Mouse (Mus musculus) cerebellum, adult 2 months (tissue): ENCODE measurements at regions not wholly inside any gene's neighbourhood (a gene's known extent, or its start where the extent isn't known, plus 50 kb on each side); places are given as distances from the start of the nearest gene placed in this dataset.

Experiments
- DNase-seq, 2 experiments: peaks; one replicate each; pipeline ENCODE4 v3.0.0; 2021
- H3K27ac ChIP-seq: fragments of 200-500 bp; 2 replicates; pipeline ENCODE4 v1.5.1; 2012; ENCODE audit warnings: low read length, control low read depth, inconsistent platforms; ENCODE audit not compliant: insufficient read depth
- H3K27me3 ChIP-seq: fragments of 200-500 bp; 2 replicates; pipeline ENCODE4 v1.6.1; 2012; ENCODE audit warnings: inconsistent platforms, mild to moderate bottlenecking, low read length, moderate library complexity; ENCODE audit not compliant: control insufficient read depth, insufficient read depth
- H3K4me1 ChIP-seq: fragments of 200-500 bp; 2 replicates; pipeline ENCODE4 v1.6.1; 2011; ENCODE audit warnings: low read length; ENCODE audit not compliant: control insufficient read depth, insufficient read depth
- H3K4me3 ChIP-seq: fragments of 200-500 bp; replicated peaks from 2 replicates; pipeline ENCODE3; 2011; ENCODE audit warnings: mild to moderate bottlenecking, low read depth, low read length, control low read depth; ENCODE audit not compliant: insufficient read depth
- CTCF ChIP-seq: fragments of 200-500 bp; IDR thresholded peaks from 2 replicates; pipeline ENCODE4 v1.5.1; 2011; ENCODE audit warnings: low read depth, mild to moderate bottlenecking, control low read depth, low read length, moderate library complexity, borderline replicate concordance; ENCODE audit not compliant: insufficient read depth
- POLR2A ChIP-seq: fragments of 200-500 bp; IDR thresholded peaks from 2 replicates; pipeline ENCODE4 v1.6.1; 2011; ENCODE audit warnings: low read length, control low read depth, borderline replicate concordance; ENCODE audit not compliant: insufficient read depth
- WGBS: fragments of 180-500 bp; shearing (Covaris S2); methylation state at CpG from one replicate; pipeline ENCODE4 v1.1.7; 2018; 5-methylcytosine and 5-hydroxymethylcytosine counted together

DNA sequence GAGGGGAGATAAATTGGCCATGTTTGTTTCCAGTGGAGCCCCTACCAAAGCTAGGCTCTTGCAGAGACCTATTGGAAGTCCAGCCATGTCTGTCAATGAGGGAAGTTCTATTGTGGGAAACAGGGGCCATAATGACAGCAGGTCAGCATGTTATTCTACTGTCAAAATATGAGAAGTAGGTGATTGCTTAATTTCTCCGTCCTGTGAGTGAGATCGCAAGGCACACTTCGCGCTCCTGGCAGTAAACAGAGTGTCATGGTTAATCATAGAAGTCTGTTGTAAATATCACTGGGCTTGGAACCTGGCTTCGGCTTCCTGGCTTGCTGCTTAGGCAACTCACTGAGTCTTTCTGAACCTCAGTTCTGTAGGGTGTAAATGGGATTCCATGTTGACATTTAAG is 72.5 kb upstream of the Ccdc122 start:
- DNase-seq, result no peak
- TF ChIP-seq POLR2A (no peak), CTCF (no peak)
- no peak overlapping the region for H3K4me3 ChIP-seq
- no peaks in the 10 kb centered on the region for H3K27me3 ChIP-seq
- H3K4me1 ChIP-seq, result no peaks in the 10 kb centered on the region
- WGBS, result 75% methylated on average over 5 of the region's 5 CpGs
- H3K27ac ChIP-seq, result no peak overlapping the region

DNA sequence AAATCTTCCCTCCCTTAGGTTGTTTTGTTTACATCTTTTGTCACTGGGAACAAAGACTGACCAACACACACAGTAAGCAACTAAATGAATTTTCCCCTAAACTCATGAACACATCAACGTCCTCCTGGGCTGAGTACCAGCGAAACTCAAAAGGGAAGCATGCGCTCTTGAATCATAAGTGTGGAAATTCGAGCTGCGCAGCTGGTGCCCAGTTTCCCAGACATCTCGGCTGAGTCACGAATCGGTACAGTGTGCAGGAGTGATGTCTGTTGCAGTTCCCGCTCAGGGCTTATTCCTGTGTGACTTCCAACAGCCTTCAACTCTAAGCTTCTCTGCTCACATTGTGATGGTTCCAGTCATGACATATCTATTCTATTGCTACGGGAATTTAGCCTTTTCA is 77.7 kb upstream of the Ccdc122 start:
- 49% methylated on average over 10 of the region's 10 CpGs for WGBS
- H3K27me3 ChIP-seq, result no peaks in the 10 kb centered on the region
- no peak for TF ChIP-seq CTCF
- no peak for TF ChIP-seq POLR2A
- H3K4me1 ChIP-seq, result no peaks in the 10 kb centered on the region
- no peak overlapping the region for H3K4me3 ChIP-seq
- DNase-seq, result no peak
- no peak overlapping the region for H3K27ac ChIP-seq

DNA sequence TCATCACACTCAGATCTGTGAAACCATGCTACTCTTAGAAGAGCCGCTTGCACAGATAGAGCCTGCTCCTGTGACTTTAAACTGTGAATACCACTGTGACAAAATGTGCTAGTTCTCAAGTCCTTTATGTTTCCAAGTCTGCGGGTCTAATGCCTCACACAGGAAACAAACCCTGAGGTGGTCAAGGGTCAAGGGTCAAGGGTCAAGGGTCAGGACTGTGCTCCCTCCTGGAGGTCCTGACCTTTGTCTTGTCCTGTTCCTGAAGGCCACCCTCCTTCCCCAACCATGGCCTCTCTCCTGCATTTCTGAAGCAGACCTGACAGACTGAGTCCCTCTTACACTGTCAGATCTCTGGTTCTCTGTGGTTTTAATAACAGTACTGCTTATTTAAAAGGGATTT is 79.4 kb upstream of the Ccdc122 start:
- no peak overlapping the region for H3K4me3 ChIP-seq
- no peaks in the 10 kb centered on the region for H3K4me1 ChIP-seq
- H3K27me3 ChIP-seq, result no peaks in the 10 kb centered on the region
- no peak overlapping the region for H3K27ac ChIP-seq
- TF ChIP-seq POLR2A, result no peak
- TF ChIP-seq CTCF, result no peak
- DNase-seq, result no peak
- WGBS, result 60% methylated on average over 2 of the region's 2 CpGs

DNA sequence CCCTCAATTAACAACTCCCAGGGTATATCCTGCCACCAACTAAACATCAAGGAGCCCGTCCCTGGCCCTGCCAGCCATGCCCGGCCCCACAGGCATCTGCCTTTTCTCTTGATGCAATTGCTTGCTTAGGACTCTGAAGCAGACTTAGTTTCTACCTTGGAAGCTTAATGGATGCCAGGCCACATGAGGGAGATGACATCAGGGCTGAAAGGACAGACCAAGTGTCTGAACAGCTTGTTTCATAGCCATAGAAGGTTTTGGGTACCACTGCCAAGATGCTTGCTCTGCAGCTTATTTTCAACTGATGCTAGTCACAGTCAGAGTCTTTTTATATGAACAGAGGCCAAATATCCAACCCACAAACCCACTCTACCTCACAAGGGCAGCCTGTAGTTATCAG is 83.4 kb upstream of the Ccdc122 start:
- TF ChIP-seq POLR2A (no peak), CTCF (no peak)
- H3K27me3 ChIP-seq, result no peaks in the 10 kb centered on the region
- no peak overlapping the region for H3K4me3 ChIP-seq
- DNase-seq, result no peak
- no peak overlapping the region for H3K27ac ChIP-seq
- 79% methylated on average over 2 of the region's 2 CpGs for WGBS
- peaks cover 13% of the 10 kb centered on the region for H3K4me1 ChIP-seq

DNA sequence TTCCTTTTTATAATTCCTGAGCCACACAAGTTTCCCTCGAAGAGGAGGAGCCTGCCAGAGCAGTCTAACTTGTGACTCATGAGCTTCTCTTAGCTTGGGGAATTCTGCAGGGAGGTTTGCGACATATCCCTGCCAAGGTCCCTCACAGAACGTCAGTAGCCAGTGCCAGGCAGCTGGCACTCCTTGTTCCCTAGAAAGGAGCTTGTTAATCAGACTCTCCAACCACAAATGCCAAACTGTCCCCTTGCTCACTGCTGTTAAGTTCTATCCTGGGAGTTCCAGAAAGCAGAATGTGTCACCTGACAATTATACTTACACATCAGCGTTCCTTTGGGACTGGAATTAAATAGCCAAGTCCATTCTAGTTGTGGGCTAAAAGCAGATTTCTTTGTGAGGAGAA is 85.1 kb upstream of the Ccdc122 start:
- Histone ChIP-seq H3K4me3 (no peak overlapping the region), H3K27ac (no peak overlapping the region), H3K27me3 (no peaks in the 10 kb centered on the region), H3K4me1 (peaks cover 13% of the 10 kb centered on the region)
- TF ChIP-seq CTCF (no peak), POLR2A (no peak)
- WGBS, result 12% methylated on average over 4 of the region's 4 CpGs
- DNase-seq, result peak; percentile 21 to 60

DNA sequence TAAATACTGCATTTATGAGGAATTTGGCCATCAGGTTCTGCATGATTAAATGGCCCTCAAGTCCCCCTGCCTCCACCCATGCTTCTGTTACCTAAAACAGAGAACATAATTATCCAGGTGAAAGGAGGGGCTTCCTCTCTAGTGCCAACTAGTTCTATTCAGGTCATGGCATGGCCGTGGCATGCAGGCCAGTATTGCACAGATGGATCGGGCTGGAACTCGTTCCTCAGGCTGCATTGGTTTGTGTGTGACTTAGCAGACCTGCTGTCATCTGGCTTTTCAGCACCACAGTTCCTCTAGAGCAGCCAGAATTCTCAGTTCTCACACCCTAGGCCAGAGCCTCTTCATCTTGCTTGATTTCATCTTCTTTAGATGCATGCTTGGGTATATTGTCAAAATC is 87.2 kb upstream of the Ccdc122 start:
- H3K27me3 ChIP-seq, result no peaks in the 10 kb centered on the region
- no peak overlapping the region; the same call in 1 of the 2 replicates for H3K27ac ChIP-seq
- TF ChIP-seq CTCF (no peak), POLR2A (no peak)
- 7% methylated on average over 3 of the region's 3 CpGs for WGBS
- H3K4me1 ChIP-seq, result peaks cover 16% of the 10 kb centered on the region
- DNase-seq, result peak; percentile 52 to 76
- H3K4me3 ChIP-seq, result no peak overlapping the region

DNA sequence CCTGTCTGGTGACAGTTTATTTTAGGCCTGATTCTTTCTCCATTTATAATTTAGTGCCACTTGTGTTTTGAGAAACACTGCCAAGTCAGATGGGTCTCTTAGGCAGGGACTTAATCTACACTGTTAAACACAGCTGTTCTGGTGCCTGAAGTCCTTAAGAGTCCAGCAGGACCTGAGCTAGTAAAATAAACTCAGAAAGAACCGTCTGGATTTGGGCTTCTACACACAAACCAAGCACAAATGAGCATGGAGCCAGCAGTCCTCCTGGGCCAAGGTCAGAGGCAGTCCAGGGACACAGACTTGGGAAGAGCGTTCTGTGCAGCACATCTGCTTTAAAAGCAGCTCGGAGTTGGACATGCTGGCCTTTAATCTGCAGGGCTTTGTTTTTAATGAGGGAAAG is 87.6 kb upstream of the Ccdc122 start:
- H3K4me3 ChIP-seq, result no peak overlapping the region
- TF ChIP-seq POLR2A (no peak), CTCF (no peak)
- H3K27ac ChIP-seq, result no peak overlapping the region; the same call in 1 of the 2 replicates
- H3K27me3 ChIP-seq, result no peaks in the 10 kb centered on the region
- peaks cover 16% of the 10 kb centered on the region for H3K4me1 ChIP-seq
- WGBS, result 42% methylated on average over 3 of the region's 3 CpGs
- DNase-seq, result peak in 1 of 2 experiments; percentile 17

DNA sequence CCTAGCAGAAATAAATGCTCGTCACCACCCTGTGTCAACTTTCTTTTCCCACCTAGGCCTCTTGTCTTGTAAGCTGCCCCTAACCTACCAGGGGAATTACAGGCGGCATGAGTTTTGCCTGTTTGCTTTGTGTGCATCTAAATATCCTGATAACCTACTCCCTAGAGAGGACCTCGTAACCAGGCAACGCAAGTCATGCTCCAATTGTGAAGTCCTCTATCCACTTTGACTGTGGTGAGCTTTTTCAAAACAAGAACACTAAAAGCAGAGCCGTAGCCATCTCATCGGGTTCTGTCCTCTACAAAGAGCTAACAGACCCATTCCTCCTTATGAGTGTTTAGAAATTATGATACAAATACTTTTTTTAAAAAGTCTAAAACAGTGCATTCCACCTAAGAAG is 88.1 kb upstream of the Ccdc122 start:
- Histone ChIP-seq H3K4me3 (no peak overlapping the region), H3K27me3 (no peaks in the 10 kb centered on the region), H3K4me1 (peaks cover 16% of the 10 kb centered on the region), H3K27ac (no peak overlapping the region)
- DNase-seq, result no peak
- no peak for TF ChIP-seq POLR2A
- no peak for TF ChIP-seq CTCF
- WGBS, result 84% methylated on average over 6 of the region's 6 CpGs
